Mouse (Mus musculus) c-Kit-positive CD71-positive TER-119-positive erythroid progenitor cells, embryonic 14.5 days (primary cell): Measurements from ENCODE around the gene Fdx1l.

ENCODE experiments used
- DNase-seq: peaks from one replicate; pipeline ENCODE4 v3.0.0-alpha.2; 2013; ENCODE audit warnings: low spot score

Fdx1l gene

GRCm38 (mm10) chr9:21073044-21073840, at the start of gene Fdx1l, which contains the start of gene Gm49373:
Gene Fdx1l (minus strand): TSS chr9:21073614.
Gene Gm49373 (minus strand): TSS chr9:21073096.
- peak; percentile 81 for DNase-seq

DNA sequence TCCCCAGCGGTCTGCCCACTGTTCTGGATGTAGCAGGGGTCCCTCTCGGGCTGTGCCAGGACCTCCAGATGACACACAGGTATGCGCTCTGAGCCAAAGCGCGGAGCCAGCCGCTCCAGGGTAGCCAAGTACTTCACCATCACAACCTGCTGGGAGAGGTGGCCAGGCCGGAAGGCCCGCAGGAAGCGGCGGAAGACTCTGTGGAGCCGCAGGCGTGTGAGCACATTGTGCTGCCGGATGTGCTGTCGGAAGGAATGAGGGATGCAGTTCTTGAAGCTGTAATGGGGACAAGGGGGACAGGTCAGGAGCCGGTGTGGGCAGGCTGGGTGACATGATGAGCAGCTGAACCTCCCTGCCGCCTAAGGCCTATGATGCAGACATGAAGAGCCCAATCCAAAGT, 48.1 kb upstream of the Fdx1l start:
- no peak for DNase-seq

GRCm38 (mm10) chr9:21117073-21117472, 43.7 kb upstream of the Fdx1l start:
- no peak for DNase-seq

- DNase-seq, result no peak
Measured at GRCm38 (mm10) chr9:21115105-21115504, 41.7 kb upstream of the Fdx1l start.

DNA sequence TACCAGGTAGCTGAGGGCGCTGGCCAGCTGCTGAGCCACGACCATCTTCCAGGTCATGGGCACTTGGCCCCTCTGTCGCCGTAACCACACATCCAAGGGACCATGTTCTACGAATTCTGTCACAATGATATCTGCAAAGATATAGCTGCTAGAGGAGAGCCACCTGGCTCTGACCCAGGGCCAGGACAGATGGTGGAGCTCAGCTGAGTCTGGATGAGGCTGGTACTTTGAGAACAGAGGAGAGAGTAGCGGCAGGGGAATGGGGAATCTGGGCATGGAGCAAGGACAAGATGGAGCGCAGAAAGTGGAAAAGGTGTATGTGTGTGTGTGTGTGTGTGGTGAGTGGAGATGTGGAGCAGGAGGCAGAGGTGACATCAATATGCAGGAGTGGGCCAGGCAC, 40.8 kb upstream of the Fdx1l start:
- DNase-seq, result no peak

DNA sequence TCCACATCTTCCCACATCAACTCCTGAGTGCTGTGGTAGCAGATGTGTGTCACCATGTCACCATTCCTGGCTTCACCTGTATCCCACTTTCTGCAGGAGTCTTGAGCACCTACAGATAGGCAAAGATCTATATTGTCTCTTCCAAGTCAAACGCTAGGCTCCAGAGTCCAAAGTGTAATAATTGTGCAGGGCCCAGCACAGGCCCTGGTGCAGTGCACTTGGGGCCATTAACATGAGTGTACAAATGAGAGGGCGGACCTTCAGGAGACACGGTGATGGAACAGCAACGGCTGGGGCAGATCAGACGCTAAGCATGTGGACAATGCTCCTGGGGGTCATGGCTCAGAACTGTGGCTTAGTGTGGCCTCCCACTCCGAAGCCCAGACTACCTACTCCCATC, 40.3 kb upstream of the Fdx1l start:
- no peak for DNase-seq

DNA sequence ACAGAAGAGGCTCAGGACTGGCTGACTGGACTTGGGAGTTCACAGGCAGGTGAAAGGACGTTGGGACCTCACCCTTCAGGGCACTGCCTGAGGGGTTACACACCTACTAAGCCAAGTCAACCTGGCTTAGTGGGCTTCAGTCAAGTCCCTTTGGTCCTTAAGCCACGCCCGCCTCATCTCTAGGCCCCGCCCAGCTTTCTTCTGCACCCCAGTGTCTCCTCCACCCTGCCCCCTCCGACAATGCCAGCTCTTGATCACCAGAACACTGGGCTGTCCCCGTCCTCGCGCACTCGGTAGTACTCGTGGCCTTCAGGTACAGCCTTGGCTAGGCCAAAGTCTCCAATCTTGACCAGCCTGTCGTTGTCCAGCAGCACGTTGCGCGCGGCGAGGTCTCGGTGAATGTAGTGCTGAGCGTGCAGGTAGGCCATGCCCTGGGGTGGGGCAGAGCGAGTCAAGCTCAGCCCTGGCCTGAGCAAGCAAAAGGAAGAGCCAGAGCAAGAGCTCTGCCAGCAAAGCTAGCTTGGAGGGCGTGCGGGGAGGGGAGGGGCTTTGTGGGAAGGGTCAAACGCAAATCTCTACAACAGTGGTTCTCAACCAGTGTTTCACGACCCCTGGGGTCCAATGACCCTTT, 34.3 kb upstream of the Fdx1l start:
- DNase-seq, result no peak

DNA sequence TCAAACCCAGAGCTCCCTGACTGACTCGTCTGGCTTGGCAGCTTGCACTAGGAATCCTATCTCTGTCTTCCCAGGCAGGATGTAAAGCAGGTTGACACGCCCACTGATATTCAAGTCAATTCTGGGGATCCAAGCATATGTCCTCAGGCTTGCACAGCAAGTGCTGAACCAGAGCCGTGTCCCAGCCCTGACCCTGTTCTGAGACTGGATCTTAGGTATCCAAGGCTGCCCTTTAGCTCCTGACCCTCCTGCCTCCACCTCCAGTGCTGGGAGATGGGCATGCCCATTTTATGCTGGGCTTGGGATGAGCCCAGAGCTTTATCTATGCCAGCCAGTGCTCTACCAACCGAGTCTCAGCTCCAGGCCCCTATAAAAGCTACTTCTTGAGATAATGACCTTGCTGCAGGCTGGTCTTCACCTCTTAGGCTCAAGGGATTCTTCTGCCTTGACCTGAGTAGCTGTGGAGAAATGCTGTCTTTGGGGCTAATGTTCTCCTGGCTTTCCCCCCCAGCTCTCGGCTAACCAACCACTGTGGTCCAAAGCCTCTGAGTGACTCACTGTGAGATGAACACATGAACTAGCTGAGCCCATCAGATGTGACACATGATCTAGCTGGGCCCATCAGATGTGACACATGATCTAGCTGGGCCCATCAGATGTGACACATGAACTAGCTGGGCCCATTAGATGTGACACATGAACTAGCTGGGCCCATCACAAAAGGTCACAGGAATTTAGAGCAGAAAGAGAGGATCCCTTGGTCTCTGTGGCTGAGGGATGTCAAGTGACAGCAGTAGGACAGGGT, 32.5 kb upstream of the Fdx1l start:
- DNase-seq, result peak; percentile 66

GRCm38 (mm10) chr9:21104814-21105213, 31.4 kb upstream of the Fdx1l start:
- DNase-seq, result no peak

- DNase-seq, result no peak
Measured at GRCm38 (mm10) chr9:21102076-21102475, 28.7 kb upstream of the Fdx1l start.

- DNase-seq, result no peak
Measured at GRCm38 (mm10) chr9:21100447-21101161, 27.2 kb upstream of the Fdx1l start.

- DNase-seq, result no peak
Measured at GRCm38 (mm10) chr9:21097793-21098192, 24.4 kb upstream of the Fdx1l start.

- DNase-seq, result no peak
Measured at GRCm38 (mm10) chr9:21095958-21096357, 22.5 kb upstream of the Fdx1l start.

- no peak for DNase-seq
Measured at GRCm38 (mm10) chr9:21093423-21093822, 20.0 kb upstream of the Fdx1l start.

GRCm38 (mm10) chr9:21091707-21092320, 18.4 kb upstream of the Fdx1l start, which contains the start of the genes Gm38431 and Raver1:
Gene Gm38431 (minus strand): TSS chr9:21091997.
Gene Raver1 (minus strand): TSS chr9:21092008.
- DNase-seq, result peak; percentile 99

- DNase-seq, result no peak
Measured at GRCm38 (mm10) chr9:21090972-21091706, 17.7 kb upstream of the Fdx1l start.

DNA sequence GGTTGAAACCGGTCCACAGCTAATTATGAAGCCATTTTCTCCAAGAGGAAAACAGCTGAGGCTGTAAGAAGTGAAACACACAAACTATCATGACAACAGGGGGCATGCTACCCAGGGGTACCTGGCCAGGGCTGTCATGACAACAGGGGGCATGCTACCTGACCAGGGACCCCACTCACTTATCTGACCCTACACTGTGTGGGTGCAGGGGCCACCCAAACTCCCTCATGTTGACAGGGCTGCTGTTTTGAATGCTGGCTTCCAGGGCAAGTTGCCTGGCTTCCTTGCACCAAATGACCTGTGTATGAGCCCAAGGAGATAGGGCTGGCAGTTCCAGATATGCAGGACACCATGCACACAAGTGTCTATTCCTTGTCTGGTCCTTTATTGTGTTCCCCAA, 17.1 kb upstream of the Fdx1l start:
- DNase-seq, result no peak

GRCm38 (mm10) chr9:21083324-21083723, 9.9 kb upstream of the Fdx1l start:
- DNase-seq, result no peak

DNA sequence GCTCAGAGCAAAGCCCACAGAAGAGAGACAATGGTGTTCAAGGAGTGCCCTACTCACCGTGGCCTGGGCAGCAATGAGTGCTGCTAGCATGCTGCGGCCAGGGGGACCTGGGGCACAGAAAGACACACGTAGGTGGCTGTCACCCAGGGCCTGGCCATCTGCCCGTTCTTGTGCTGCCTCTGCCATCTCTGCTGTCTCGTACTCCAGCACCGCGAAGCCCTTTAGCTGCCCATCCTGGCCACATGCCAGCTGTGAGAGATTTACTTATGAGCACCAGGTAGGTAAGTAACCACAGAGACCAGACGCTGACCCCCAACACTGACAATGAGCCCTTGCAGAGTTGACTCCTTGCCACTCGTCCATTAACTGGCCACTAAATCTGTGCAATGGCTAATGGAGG, 7.7 kb upstream of the Fdx1l start:
- DNase-seq, result no peak

DNA sequence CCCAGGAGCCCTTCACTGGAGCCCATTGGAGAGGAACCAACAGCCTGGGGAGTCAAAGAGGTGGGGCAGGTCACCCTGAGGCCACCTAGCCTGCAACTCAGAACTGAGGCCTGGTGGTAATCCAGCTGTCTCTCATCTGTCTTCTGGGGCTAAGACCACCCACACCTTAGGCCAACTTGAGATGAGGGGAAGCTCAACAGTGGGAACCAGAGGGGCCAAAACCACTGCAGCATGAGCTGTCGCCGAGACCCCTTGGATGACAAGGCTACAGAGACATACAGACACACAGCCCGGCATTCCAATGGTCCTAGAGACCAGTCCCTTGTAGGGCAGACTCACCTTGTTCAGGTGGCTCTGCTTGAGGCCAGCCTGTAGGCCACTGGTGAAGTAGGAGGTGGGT, 2.2 kb upstream of the Fdx1l start:
- no peak for DNase-seq

DNA sequence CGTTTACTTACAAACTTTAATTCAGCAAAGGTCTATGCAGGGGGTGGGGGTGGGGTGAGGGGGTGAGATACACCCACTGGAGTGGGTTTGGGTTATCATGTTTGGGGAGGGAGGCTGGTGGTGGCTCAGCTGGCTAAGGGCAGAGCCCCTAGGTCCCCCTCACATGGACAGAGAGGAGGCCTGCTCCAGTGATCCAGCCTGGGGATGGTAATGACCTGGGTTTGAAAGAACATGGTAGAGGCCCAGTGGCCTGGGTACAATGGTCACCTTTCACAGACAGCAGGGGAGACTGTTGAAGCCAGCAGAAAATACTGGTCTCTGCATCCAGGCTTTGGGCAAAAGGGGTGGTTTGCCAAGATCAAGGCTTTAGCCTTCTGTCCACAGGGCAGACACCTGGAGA, 759 bp upstream of the Fdx1l start:
- DNase-seq, result no peak
